Mouse (Mus musculus) C2C12 (cell line): ENCODE data around the gene Hpcal1.

Experiments used
- CTCF ChIP-seq: IDR thresholded peaks from one replicate; pipeline ENCODE4 v1.5.1; 2011; ENCODE audit not compliant: control insufficient read depth, insufficient read depth, insufficient read length
- MAX ChIP-seq: IDR thresholded peaks from one replicate; pipeline ENCODE4 v1.6.1; 2011; ENCODE audit warnings: mild to moderate bottlenecking, control low read depth

- no peak for TF ChIP-seq MAX
- no peak for TF ChIP-seq CTCF
Measured at GRCm38 (mm10) chr12:17641269-17641668, 49.4 kb upstream of the Hpcal1 start.
